Mouse (Mus musculus): ENCODE results near the gene Twf2.

Twf2 gene

DNA sequence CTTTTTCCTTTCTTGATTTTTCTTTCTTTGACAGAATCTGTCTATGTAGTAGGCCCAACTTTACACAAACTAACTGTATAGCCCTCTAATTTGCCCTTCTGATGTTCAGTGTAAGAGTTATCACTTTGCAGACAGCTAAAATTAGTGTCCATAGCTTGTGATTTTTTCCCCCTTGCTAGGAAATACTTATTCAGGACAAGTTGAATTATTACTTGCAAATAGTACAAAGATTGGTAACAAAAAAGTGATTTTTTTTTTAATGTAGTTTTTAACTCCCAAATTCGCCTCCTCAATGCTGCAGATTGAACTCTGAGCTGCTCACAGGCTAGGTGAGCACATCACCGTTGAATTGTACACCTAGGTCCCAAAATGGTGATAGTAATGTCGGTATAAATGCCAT, 22.9 kb upstream of the Twf2 start:
- no peak for DNase-seq

DNA sequence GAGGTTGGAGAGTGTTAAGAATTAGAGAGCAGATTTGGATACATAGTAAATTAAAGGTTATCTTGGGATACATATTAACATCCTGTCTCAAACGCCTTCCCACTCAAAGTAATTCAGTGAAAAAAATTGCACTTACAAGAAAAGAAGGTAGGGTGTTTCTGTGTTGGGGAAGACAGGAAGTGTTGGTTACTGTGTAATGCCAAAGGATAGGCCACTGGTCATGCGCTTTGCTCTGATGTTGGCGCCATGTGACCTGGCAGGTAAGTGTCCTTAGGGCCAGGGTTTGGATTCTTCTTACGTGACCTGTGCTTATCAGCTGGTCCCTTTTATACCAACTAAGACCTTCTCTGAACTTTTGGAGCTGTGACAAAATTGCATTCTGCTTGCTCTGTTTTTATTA, 20.8 kb upstream of the Twf2 start:
- no peak for DNase-seq

DNA sequence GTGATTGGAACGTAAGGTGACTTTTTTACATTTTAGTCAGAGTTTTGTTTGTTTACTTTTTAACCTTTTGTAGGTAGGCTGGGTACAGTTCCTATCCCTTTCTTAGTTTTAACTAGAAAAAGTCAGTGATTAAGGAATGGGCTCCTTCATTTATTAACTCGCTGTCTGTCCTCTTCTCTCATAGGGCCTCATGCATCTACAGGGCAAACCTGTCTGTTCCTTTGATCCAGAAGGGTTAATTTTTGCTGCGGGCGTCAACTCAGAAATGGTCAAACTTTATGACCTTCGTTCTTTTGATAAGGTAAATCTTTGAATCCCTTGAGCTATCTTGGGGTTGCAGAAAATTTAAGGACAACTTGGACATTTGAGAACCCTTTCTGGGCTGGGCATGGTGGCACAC, 18.9 kb upstream of the Twf2 start:
- DNase-seq = no peak

DNA sequence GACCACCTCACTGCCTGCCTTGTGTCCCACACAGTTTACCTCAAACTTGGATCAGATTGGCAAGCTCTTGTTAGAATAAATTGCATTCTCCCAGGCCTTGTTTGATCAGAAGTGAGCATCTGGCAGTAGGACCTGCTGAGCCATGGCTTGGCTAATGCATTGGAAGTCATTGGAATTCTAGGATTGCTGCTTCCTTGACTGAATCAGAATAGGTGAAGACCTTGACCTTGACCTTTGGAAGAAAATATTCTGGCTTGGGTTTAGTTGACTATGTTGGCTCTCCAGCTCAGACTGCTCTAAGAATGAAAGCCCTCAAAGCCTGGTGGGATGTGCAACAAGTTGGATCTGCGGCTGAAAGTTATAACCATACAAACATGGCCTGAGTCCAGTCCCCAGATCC, 11.6 kb upstream of the Twf2 start:
- DNase-seq = no peak

DNA sequence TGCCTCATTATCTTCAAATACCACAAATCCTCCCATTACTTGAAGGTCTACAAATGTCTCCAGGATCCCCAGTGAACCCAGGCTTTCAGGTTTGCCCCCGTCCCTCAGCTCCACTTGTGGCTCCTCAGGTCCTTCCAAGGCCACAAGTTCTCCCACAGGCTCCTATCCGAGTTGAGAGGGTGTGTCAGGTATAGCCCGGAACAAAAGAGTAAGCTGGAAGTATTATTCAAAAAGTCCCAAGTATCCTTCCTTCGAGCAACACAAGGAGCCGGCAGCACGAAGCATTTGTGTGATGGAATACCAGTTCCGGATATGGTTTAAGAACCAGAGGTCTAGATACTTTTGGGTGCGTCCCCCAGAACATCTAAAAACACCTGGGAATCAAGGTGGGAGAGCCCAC, 10.9 kb upstream of the Twf2 start:
- DNase-seq = no peak

DNA sequence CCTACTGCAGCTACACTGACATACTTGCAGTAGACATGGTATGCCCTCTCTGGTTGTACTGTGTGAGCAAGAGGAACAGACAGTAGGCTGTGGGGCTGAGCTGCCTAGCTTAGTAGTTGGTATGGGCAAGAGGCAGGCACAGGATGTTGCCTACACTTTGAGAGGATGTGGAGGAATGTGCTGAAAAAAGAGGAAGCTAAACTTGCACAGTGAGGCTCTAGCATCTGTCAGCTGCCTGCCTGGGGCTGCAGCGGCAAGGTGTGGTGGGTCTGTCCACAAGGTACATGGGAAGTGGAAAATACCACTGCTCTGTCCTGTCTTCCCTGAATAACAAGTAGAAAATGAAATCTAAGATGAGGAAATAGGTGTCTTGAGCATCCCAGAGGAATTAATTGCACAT, 9.9 kb upstream of the Twf2 start:
- DNase-seq = no peak

DNA sequence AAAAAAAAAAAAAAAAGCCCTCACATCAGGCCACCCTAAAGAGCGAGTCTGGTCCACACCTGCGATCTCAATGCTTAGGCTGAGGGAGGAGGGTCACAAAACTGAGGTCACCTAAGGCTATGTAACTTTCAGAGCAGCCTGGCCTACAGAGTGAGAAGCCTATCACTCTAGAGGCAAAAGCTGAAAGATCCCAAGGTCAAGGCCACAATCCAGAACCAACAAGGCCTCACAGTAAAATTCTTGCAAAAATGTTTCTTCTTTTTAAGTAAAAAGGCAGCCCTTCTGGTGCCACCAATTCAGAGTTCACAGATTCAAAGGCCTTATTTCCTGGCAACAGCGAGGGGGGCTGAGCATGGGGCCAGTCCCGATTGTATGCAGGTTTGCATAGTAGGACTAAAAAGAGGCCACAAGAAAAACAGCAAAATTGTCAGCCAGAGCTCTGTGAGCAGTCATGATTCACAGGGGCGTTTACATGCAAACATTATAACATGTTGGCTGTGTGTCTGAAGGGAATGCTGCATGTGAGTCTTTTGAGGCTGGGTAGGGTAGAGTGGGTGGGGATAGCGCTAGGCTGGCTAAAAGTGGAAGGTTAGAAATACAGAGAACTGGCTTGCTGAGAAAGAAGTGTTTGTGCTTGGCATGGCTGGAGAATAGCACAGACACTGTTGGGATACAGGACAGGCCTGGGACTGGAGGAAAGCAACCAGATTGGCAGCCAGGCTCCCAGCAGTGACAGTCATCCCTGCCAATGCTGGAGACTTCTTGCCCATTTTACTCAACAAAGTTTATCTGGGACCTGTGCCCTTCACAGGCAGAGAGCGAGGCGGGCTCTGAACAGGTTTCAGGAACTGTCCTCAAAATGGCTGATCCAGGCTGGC, 8.7 kb upstream of the Twf2 start:
- no peak for DNase-seq

DNA sequence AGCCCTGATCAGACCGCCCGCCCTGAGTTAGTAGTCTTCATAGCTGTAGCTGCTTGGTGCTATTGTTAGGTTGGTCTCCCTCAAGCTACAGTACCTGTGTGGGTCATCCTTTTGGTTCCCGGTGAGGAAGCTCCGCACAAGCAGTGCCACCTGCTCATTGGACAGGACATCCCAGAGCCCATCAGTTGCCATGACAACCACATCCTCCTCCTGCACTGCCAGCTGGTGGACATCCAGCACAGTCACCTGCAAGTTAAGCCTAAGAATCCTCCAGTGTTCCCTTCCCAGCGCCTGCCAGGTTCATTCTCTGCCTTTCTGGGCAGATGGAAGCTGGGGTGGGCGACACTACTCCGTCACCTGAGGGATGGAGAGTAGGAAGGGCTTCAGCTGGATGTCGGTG, 7.2 kb upstream of the Twf2 start:
- DNase-seq = no peak

DNA sequence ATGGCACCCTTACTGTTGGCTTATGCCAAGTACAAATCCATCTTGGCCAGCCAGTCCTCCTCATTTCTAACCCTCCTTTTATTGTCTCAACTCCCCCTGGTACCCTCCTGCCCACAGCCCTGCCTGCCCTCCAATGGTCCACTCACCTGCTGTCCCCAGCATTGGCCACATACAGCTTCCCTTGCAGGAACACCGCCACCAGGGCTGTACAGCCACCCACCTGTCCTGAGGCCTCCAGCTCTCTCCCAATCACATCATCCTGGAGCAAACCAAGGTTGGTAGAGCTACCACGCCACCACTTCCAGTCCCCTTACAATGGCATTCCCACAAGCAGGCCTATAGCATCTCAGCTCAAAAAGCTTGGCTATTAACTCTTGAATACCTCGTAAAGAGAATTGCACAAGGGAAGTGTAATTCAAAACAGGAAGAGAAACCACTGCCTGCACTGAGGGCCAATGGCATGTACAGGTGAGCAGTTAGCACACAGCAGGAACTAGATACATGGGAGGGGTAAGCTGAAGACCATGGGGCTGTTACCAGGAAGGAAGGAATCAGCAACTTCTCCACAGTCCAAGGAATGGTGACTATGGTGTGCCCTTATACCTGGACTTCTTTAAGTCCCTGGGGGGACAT, 5.7 kb upstream of the Twf2 start:
- DNase-seq = no peak

DNA sequence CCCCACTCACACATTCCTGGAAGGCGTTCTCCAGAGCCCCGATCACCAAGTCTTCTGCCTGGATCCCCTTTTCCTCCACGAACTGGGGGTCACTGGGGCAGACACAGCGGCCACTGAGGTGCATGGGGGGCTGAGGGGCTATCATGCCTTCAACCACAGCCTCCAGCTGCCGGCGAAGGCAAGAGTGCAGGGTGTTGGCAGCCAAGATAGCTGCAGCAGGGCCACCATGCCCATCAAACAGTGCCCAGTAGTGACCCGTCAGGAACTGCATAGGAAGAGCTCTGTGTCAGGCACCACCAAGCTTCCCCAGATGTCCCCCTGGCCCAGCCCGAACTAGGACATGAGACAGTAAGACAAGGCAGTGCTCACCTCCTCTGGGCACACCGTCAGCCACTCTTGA, 5.2 kb upstream of the Twf2 start:
- DNase-seq = no peak

DNA sequence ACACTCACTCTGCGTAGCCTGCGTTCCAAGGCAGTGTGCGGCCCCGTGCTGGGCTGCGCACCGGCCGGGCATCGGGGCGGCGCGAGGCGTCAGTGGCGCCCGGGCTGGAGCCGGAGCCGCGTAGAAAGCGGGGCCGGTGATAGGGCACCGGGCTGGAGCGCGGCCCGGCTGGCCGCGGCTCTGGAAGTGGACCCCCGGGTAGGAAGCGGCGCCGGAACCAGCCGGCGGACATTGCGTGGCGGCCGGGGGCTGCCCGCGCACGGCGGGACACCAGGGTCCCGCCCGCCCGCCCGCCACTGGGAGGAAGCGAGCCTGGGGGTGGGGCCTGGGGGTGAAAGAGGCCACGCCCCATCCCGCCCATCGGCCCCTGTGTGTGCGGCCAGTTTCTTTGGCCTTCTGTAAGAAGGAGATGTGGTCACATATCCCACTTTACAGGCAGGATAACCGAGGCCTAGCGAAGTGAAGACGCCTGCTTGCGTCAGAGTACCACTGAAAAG, 3.9 kb upstream of the Twf2 start:
- peak; percentile 86 to 90 for DNase-seq

DNA sequence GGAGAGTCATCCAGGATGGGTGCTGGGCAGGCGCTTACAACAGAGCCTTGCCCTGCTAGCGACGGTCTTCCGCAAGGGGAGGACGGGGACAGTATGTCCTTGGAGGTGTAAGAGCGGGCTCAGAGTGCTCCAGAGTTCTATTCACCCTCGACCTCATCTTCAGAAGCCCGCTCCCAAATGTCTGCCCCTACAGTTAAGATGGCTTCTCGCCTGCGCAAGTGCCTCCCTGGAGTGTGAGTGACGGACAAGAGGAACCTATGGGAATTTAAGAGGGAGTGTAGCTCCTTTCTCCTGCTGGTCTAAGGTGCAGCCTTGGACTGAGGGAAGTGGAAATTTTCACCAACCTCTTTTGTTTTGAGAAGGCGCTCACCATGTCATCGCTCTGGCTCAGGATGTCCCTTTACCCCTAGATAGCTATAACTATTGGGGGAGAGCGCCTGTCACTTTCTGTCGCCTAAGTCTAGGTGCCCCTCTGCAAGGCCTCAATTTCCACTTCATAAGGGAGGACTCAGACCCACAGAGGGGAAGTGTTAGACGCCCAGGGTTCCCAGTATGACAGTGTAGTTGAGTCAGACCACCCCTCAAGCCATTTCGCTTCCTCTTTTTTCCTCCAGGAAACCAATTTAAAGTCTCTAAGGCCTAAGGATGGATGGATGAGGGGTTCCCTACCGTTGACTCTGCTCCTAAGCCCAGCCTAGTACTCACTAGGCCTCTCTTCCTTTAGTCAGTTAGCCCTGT, 3.2 kb upstream of the Twf2 start, which contains the start of gene Ppm1m:
Gene Ppm1m (minus strand): TSS at position 212 of the 738 bp plus-strand sequence.
- no peak for DNase-seq

DNA sequence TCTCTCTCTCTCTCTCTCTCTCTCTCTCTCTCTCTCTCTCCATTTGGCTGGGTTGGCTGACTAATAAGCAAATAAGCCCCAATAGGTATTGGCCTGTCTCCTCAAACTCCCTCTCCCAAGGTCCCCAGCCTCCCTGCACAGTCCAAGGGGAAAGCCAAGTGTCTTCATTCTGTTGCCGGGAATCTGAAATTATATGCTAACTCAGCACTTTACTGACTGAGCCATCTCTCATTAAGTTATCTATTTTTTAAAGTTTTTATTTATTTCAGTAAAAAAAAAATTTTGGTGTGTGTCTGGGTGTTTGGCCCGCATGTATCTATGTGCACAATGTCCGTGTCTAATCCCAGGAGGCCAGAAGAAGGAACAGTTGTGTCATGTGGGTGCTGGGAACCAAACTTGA, 1.0 kb upstream of the Twf2 start:
- no peak for DNase-seq

DNA sequence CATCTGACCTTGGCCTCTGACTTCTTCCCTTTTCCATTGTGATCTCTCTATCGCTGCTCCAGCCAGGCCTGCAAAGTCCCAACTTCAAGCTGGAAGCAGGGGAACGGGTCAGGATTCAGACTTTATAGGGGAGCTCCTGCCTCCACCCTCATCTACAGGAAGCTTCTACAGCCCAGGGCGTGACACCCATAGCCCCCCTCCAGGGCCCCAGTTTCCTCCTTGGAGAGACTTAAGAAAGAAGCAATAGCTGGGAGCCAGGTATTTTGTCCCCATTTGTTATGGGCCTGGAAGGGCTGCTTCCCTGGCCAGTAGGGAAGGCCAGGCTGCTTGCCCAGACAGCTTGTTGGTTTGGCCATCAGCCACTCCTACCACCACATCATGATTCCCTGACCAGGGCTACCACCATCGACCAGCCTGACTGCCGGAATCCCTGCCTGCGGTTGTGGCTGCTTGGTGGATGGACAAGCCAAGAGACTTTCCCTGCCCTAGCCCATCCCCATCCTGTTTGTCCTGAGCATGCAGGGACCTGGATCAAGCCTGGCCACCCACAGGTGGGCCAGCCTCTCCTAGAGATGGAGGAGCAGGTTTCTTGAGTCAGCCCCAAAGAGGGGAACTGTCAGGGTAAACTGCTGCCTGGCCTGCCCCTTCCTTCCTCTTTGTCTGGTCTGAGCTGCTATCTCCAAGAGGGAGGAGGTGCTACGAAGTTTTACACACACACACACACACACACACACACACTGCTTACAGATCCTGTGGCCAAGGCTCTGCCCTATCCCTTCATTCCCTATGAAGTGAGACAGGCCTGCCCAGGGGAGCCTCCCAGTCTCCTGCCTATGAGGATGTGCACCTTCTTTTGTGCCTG, 1.3 kb downstream of the Twf2 start:
- no peak for DNase-seq

DNA sequence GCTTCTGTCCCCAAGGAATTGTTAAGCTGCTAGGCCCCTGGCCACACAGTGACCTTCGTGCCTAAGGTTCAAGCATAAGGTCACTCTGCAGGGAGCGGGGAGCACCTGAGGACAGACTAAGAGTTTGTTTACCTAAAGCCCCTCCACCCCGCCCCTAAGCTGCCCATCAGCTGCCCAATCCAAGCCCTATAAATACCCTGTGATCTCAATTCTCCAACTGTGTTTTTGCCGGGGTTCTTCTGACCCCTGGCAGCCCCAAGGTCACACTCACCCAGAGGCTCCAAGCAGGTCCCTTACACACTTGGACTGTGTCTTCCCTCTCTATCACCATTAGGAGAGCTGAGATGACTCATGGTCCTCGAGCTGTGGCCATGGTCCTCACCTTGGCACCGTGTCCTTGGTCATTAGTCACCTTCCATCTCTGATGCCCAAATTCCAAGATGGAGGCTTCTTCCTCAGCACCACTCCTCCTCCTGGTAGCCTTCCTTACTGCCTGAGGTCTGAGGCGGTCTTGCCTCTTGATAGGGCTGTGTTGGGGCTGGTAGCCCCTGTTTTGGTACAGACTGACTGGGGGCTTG, 2.9 kb downstream of the Twf2 start:
- DNase-seq = no peak

DNA sequence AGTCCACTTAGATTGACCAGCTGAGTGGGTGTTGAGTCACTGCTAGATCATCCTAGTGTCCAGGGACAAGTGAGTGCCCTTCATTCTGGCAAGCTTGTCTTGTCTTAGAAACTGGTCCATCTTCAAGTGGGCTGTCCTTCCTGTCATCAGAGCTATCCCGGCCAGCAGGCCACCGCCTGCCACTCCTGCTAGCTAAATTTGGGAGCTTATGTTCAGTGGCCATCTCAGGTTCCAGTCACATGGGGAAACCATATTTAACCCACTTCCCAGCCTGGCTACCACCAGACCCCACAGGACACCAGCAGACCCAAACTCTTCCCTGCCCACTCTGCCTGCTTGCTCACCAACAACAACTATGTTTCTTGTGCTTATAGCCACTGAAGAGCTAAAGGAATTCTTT, 3.6 kb downstream of the Twf2 start:
- no peak for DNase-seq

DNA sequence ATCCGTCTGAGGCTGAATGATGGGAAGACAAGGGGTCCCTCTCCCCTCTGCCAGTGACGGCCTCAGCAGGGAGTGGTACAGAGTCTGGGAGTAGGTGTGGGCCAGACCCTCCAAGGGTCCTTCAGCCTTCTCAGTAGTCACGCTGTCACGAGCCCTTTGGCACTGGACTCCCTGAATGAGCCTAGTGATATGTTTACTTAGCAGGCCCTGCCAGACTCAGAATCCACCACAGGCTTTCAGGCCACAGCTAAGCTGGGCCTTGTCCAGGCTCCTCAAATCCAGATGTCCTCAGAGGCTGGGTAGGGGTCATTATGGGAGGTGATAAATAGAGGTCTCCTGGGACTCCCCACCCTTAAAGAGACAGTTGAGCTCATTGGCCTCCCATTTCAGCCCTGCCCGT, 5.3 kb downstream of the Twf2 start:
- DNase-seq = no peak

DNA sequence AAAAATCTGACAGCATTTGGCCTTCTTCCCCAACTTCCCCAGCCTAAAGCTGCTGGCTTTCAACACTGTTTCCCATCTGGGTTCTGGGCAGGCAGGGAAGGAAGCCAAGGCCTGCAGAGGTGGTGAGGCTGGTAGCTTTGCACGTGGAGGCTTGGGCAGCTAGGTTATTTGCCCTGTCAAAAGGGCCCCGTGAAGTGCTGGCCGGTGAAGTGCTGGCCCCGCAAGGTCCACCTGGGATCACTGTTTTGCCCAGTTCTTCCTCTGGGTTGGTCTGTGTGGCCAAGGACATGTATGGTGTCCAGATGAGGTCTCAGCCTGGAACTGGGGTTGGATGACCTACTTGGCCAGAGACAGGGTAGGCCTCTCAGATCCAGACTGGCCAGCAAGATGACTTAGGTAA, 7.0 kb downstream of the Twf2 start:
- no peak for DNase-seq

DNA sequence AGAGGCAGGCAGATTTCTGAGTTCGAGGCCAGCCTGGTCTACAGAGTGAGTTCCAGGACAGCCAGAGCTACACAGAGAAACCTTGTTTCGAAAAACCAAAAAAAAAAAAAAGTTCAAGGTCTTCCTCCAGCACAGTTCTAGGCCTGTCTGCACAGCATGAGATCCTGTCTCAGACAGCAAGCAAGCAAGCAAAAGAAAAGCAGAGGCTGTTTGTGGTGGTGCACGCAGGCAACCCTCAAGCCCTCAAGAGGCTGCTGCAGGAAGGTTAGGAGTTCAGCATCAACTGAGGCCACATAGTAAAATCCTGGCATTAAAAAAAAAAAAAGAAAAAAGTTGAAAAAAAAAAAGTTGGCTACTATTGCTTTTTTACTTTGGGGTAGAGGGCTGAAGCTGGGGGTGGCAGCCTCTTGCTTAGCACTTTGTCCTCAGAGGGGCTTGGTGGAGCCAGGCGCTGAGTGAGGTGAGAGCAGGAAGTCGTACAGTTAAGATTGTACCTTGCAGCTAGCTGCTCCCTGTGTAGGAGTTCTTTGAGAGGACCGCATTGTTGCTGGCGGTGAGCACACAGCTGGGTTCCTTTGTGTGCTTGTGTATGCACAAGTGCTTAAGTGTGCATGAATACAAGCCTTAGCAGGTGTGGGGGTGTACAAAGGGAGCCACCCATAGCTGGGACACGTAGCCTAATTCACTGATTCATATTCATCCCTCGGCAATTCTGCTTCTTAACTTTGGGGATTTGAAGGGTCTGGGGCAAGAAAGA, 8.1 kb downstream of the Twf2 start:
- no peak for DNase-seq

DNA sequence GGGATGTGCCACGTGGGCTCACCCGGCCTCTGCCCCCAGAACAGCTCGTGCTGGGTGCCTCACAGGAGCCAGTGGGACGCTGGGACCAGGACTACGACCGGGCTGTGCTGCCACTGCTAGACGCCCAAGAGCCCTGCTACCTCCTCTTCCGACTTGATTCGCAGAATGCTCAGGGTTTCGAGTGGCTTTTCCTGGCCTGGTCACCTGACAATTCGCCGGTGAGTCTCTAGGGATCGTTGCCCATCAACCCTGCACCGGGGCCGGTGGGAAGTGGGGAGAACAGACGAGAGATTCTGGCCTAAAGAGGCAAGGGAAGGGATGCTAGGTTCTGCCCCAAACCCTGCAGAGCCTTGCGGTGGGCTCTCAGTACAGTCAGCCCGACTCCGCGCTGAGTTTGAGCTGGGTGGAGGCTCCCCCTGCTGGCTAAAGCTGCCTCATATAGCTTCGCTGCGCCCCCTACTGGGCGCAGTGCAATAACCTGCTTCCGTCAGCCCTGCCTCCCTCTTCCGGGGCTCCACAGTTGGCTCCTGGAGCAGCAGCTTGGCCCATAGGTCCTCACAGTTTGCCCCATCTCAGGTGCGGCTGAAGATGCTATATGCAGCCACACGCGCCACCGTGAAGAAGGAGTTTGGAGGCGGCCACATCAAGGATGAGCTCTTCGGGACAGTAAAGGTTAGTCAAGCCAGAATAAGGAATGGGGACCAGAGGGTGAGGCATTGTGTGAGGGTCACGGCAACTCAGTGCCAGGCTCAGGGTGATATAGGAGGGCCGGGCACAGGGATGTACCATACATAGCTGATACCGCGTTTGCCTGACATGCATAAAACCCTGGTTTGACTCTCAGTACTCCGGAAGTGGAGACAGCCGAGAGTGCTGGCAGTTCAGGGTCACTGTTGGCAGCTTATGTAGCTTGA, 9.0 kb downstream of the Twf2 start:
- peak; percentile 94 to 95 for DNase-seq

All from kidney, postnatal 4 days (tissue).